Mouse (Mus musculus): ENCODE results near the gene Cd44. TPM values are rescaled to one million over a fixed set of nuclear protein-coding genes. Genes with fewer than 3 reads are reported as not detected.

The Cd44 gene
- polyA plus RNA-seq (2014; fragmentation: Illumina TruSeq; extraction: RNeasy Lipid Tissue Mini Kit (QIAGEN cat#74804); ENCODE audit: low read depth, low replicate concordance), result 1.6 TPM

GRCm38 (mm10) chr2:102900875-102901827 is at the start of gene Cd44:
Cd44 (minus strand) TSS chr2:102901665.

Other genes with a start within 250 kb of the Cd44 start
- gene Slc1a2, start 243.0 kb downstream of the Cd44 start, polyA plus RNA-seq (2014; fragmentation: Illumina TruSeq; extraction: RNeasy Lipid Tissue Mini Kit (QIAGEN cat#74804); ENCODE audit: low read depth, low replicate concordance), result 2.8 TPM
- gene Pdhx, start 171.8 kb upstream of the Cd44 start, polyA plus RNA-seq (2014; fragmentation: Illumina TruSeq; extraction: RNeasy Lipid Tissue Mini Kit (QIAGEN cat#74804); ENCODE audit: low read depth, low replicate concordance), result 42.3 TPM
- gene Apip, start 172.0 kb upstream of the Cd44 start, polyA plus RNA-seq (2014; fragmentation: Illumina TruSeq; extraction: RNeasy Lipid Tissue Mini Kit (QIAGEN cat#74804); ENCODE audit: low read depth, low replicate concordance), result 39.3 TPM